In genomic region chr11:50768995-50769749, GRCm38 (mm10) we compare ENCODE assay signal across 8 mouse cellular contexts. TPM values are rescaled to one million over a fixed set of nuclear protein-coding genes. Genes with fewer than 3 reads are reported as not detected.
DNase-seq lines count a peak whose midpoint lies in the region; ATAC-seq lines count a peak whose summit lies in the region.

No protein-coding gene starts in this region.

- peak overlapping the region; percentile 25 for H3K4me3 ChIP-seq in embryonic facial prominence, embryonic 13.5 days
- H3K4me3 ChIP-seq in heart, embryonic 10.5 days: peak overlapping the region; percentile 50
- peak overlapping the region; percentile 30 for H3K4me3 ChIP-seq in kidney, embryonic 15.5 days (replicated peaks)
- H3K4me3 ChIP-seq in limb, embryonic 15.5 days: peak overlapping the region; percentile 24

- H3K4me1 ChIP-seq in embryonic facial prominence, embryonic 13.5 days: 0 out of 2 replicates have a peak, but pooled peaks cover 6% of the 10 kb centered on the region
- peaks cover 11% of the 10 kb centered on the region; the same call in 1 of the 2 replicates for H3K4me1 ChIP-seq in heart, embryonic 10.5 days
- peaks cover 6% of the 10 kb centered on the region for H3K4me1 ChIP-seq in kidney, embryonic 15.5 days
- peaks cover 7% of the 10 kb centered on the region for H3K4me1 ChIP-seq in limb, embryonic 15.5 days

- peak overlapping the region; percentile 7; the same call in 1 of the 2 replicates for H3K9ac ChIP-seq in embryonic facial prominence, embryonic 13.5 days
- H3K9ac ChIP-seq in kidney, embryonic 15.5 days: no peak overlapping the region
- no peak overlapping the region for H3K9ac ChIP-seq in limb, embryonic 15.5 days

- H3K36me3 ChIP-seq in embryonic facial prominence, embryonic 13.5 days: peaks cover 12% of the 10 kb centered on the region
- H3K36me3 ChIP-seq in heart, embryonic 10.5 days: no peaks in the 10 kb centered on the region
- H3K36me3 ChIP-seq in kidney, embryonic 15.5 days: no peaks in the 10 kb centered on the region
- H3K36me3 ChIP-seq in limb, embryonic 15.5 days: 0 out of 2 replicates have a peak, but pooled peaks cover 3% of the 10 kb centered on the region

- WGBS in embryonic facial prominence, embryonic 13.5 days: 12% methylated on average over 14 of the region's 14 CpGs
- 10% methylated on average over 14 of the region's 14 CpGs for WGBS in heart, embryonic 10.5 days
- WGBS in kidney, embryonic 15.5 days: 13% methylated on average over 14 of the region's 14 CpGs
- WGBS in limb, embryonic 15.5 days: 11% methylated on average over 14 of the region's 14 CpGs

- peak; percentile 50; the same call in 1 of the 2 replicates for ATAC-seq in embryonic facial prominence, embryonic 13.5 days (ENCODE audit: insufficient number of reproducible peaks, insufficient read depth, low FRiP score, low TSS enrichment, low read depth)
- peak; percentile 90 for ATAC-seq in kidney, embryonic 15.5 days (replicated peaks; ENCODE audit: low FRiP score)
- ATAC-seq in limb, embryonic 15.5 days (ENCODE audit: insufficient number of reproducible peaks, low FRiP score, low TSS enrichment, low read depth): peak; percentile 77

- no peaks in the 10 kb centered on the region for H3K27me3 ChIP-seq in embryonic facial prominence, embryonic 13.5 days
- H3K27me3 ChIP-seq in heart, embryonic 10.5 days (ENCODE audit: insufficient read depth, poor library complexity, severe bottlenecking): peaks cover 10% of the 10 kb centered on the region; the same call in 1 of the 2 replicates
- no peaks in the 10 kb centered on the region for H3K27me3 ChIP-seq in kidney, embryonic 15.5 days
- H3K27me3 ChIP-seq in limb, embryonic 15.5 days: peaks cover 5% of the 10 kb centered on the region; the same call in 1 of the 2 replicates

- H3K9me3 ChIP-seq in embryonic facial prominence, embryonic 13.5 days: no peaks in the 10 kb centered on the region
- H3K9me3 ChIP-seq in heart, embryonic 10.5 days: no peaks in the 10 kb centered on the region
- no peaks in the 10 kb centered on the region for H3K9me3 ChIP-seq in kidney, embryonic 15.5 days (replicated peaks)
- no peaks in the 10 kb centered on the region for H3K9me3 ChIP-seq in limb, embryonic 15.5 days

- DNase-seq in 3134 (ENCODE audit: extremely low read depth, insufficient read length, low spot score): peak; percentile 55
- DNase-seq in adrenal gland, postnatal 4 days (ENCODE audit: low spot score in 2 of 2): peak; percentile 66 to 78
- DNase-seq in heart, embryonic 10.5 days (ENCODE audit: low spot score): peak; percentile 93
- peak; percentile 12 to 42 for DNase-seq in monocyte, adult 2 months (ENCODE audit: low read depth in 1 of 2, low spot score in 2 of 2)
- peak; percentile 29 to 63 for DNase-seq in spleen, postnatal 14 days (ENCODE audit: low spot score in 2 of 2)

- H3K4me2 ChIP-seq in embryonic facial prominence, embryonic 13.5 days: peak overlapping the region; percentile 57
- H3K4me2 ChIP-seq in kidney, embryonic 15.5 days: peak overlapping the region; percentile 58
- peak overlapping the region; percentile 43 for H3K4me2 ChIP-seq in limb, embryonic 15.5 days

- H3K27ac ChIP-seq in embryonic facial prominence, embryonic 13.5 days: no peak overlapping the region; the same call in 1 of the 2 replicates
- H3K27ac ChIP-seq in heart, embryonic 10.5 days: peak overlapping the region; percentile 47; the same call in 1 of the 2 replicates
- H3K27ac ChIP-seq in kidney, embryonic 15.5 days: no peak overlapping the region; the same call in 1 of the 2 replicates
- H3K27ac ChIP-seq in limb, embryonic 15.5 days: peak overlapping the region; percentile 3; the same call in 1 of the 2 replicates

RNA-seq across cellular contexts. Expression of gene Zfp354c, which starts 58.4 kb away (rescaled TPM):
- total RNA-seq in adrenal gland, postnatal 4 days (2021): 10 to 100 TPM; 13.8 to 18.4 TPM
- 51.3 and 53.0 TPM in 2 replicates for polyA plus RNA-seq in embryonic facial prominence, embryonic 13.5 days (2015; fragmentation: Nextera tagmentation; extraction: Ambion mirVana)
- 16.9 and 20.5 TPM in 2 replicates for polyA plus RNA-seq in heart, embryonic 10.5 days (2016; fragmentation: Nextera tagmentation; extraction: Ambion mirVana)
- polyA plus RNA-seq in kidney, embryonic 15.5 days (2015; fragmentation: Nextera tagmentation; extraction: Ambion mirVana): 29.3 and 31.3 TPM in 2 replicates
- polyA plus RNA-seq in limb, embryonic 15.5 days (2015; fragmentation: Nextera tagmentation; extraction: Ambion mirVana): 43.6 and 51.0 TPM in 2 replicates

Comparison
In these comparisons a context has a peak if more than half of its experiments do, and no peak if none do; other contexts are left out.
1. DNase-seq: peak in every context shown above with its lines; median percentile 93 in heart, embryonic 10.5 days; 72 in adrenal gland, postnatal 4 days; 55 in 3134; 46 in spleen, postnatal 14 days; 27 in monocyte, adult 2 months.
2. H3K27ac ChIP-seq: peak in heart, embryonic 10.5 days (single experiment) and limb, embryonic 15.5 days (single experiment); none in embryonic facial prominence, embryonic 13.5 days (single experiment) and kidney, embryonic 15.5 days (single experiment).
3. Peak in every context shown above with its lines, with median percentiles within 50 percentile points of each other: ATAC-seq, H3K4me2 ChIP-seq and H3K4me3 ChIP-seq.